Mouse (Mus musculus) ES-Bruce4 (cell line): ENCODE measurements around the gene Peak1.

Experiments used
- CTCF ChIP-seq: IDR thresholded peaks from one replicate; pipeline ENCODE4 v1.8.1; 2011; ENCODE audit warnings: low read depth, low read length
- EP300 ChIP-seq: IDR thresholded peaks from 2 replicates; pipeline ENCODE4 v1.6.1; 2011; ENCODE audit warnings: low read depth, low read length; ENCODE audit not compliant: insufficient read depth
- POLR2A ChIP-seq: IDR thresholded peaks from one replicate; pipeline ENCODE4 v1.8.1; 2011; ENCODE audit warnings: low read length; ENCODE audit not compliant: insufficient read depth

DNA sequence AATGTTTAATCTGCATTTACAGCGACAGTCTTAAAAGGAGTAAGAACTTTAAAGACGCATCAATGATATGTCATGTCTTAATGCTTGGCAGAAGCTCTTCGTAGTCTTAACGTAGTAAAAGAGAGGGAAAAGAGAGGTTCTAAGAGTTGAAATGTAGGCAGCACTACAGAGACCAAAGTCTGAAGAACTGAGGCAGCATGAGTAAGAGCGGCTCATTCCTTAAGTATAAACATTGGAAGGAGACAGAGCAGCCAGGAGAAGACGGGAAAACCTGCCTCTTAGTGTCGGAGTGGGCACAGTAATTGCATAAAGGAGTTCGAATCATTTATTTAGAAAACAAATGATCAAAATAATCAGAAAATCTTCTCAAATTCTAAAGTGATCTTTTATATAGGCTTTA lies 173.5 kb downstream of the Peak1 start:
- TF ChIP-seq CTCF (no peak), POLR2A (no peak), EP300 (no peak)
